Mouse (Mus musculus) heart, postnatal 0 days (tissue): ENCODE data around the gene Fam98a. TPM values are rescaled to one million over a fixed set of nuclear protein-coding genes. Genes with fewer than 3 reads are reported as not detected.

ENCODE experiments used
- ATAC-seq: fragments of 200-750 bp; cut with Nextera tagmentation; 2 replicates; pipeline ENCODE4 v1.8.0; 2017; ENCODE audit warnings: low read depth, moderate number of reproducible peaks, moderate library complexity; ENCODE audit not compliant: insufficient read depth
- DNase-seq: peaks from one replicate; pipeline ENCODE4 v3.0.0-alpha.2; 2016; ENCODE audit warnings: low spot score
- H3K27ac ChIP-seq: fragments of 300-500 bp; sonication (generic); 2 replicates; pipeline ENCODE4 v1.5.1; 2014; ENCODE audit warnings: low read depth, mild to moderate bottlenecking
- H3K27me3 ChIP-seq: fragments of 300-500 bp; sonication (generic); 2 replicates; pipeline ENCODE4 v1.6.1; 2014; ENCODE audit warnings: low read length, mixed read lengths; ENCODE audit not compliant: control insufficient read depth, insufficient read depth
- H3K36me3 ChIP-seq: fragments of 300-500 bp; sonication (generic); replicated peaks from 2 replicates; pipeline ENCODE4 v1.6.1; 2014; ENCODE audit warnings: low read length, mixed read lengths; ENCODE audit not compliant: control insufficient read depth, insufficient read depth
- H3K4me1 ChIP-seq: fragments of 300-500 bp; sonication (generic); 2 replicates; pipeline ENCODE4 v1.6.1; 2014; ENCODE audit warnings: antibody characterized with exemption; ENCODE audit not compliant: control insufficient read depth, insufficient read depth
- H3K4me2 ChIP-seq: fragments of 300-500 bp; sonication (generic); 2 replicates; pipeline ENCODE4 v1.6.1; 2014; ENCODE audit warnings: low read depth, mild to moderate bottlenecking, low read length, moderate library complexity
- H3K4me3 ChIP-seq: fragments of 300-500 bp; sonication (generic); 2 replicates; pipeline ENCODE4 v1.5.1; 2014; ENCODE audit warnings: low read depth, low read length
- H3K9ac ChIP-seq: fragments of 300-500 bp; sonication (generic); replicated peaks from 2 replicates; pipeline ENCODE4 v1.6.1; 2014; ENCODE audit warnings: low read depth, low read length, mixed read lengths
- H3K9me3 ChIP-seq: fragments of 300-500 bp; sonication (generic); replicated peaks from 2 replicates; pipeline ENCODE4 v1.6.1; 2016; ENCODE audit warnings: low read length; ENCODE audit not compliant: control insufficient read depth
- CTCF ChIP-seq: IDR thresholded peaks from 2 replicates; pipeline ENCODE4 v1.5.1; 2016; ENCODE audit warnings: antibody characterized with exemption, control low read depth, low read depth
- EP300 ChIP-seq: IDR thresholded peaks from 2 replicates; pipeline ENCODE4 v1.6.1; 2016; ENCODE audit warnings: antibody characterized with exemption, low read depth
- WGBS: fragments of 180-500 bp; shearing (Covaris S2); extraction: QIAGEN DNeasy Blood & Tissue Kit; methylation state at CpG from one replicate; pipeline ENCODE4 v1.1.7; 2014; 5-methylcytosine and 5-hydroxymethylcytosine counted together
- polyA plus RNA-seq: library from polyadenylated mRNA; unstranded; fragments of >200 nt; fragmentation: Nextera tagmentation; extraction: Ambion mirVana; gene quantifications from 2 replicates; pipeline ENCODE4 v1.2.1, GENCODE M21; 2015
- total RNA-seq: library from RNA; depleted of rRNA; stranded (reverse); fragments of >200 nt; gene quantifications from 2 replicates; pipeline ENCODE4 v1.2.3, GENCODE M21; 2014; ENCODE audit warnings: low replicate concordance

The Fam98a gene
- total and polyA plus RNA-seq, 2 experiments from 2014 or later, result 6.9 to 20.8 TPM

GRCm38 (mm10) chr17:75506708-75507641, 44.8 kb downstream of the Fam98a start:
- Histone ChIP-seq H3K4me3 (no peak overlapping the region), H3K36me3 (peaks cover 8% of the 10 kb centered on the region; the same call in 1 of the 2 replicates), H3K9ac (no peak overlapping the region), H3K9me3 (no peaks in the 10 kb centered on the region), H3K27me3 (no peaks in the 10 kb centered on the region), H3K27ac (no peak overlapping the region), H3K4me1 (no peaks in the 10 kb centered on the region), H3K4me2 (no peak overlapping the region)
- DNase-seq, result no peak
- TF ChIP-seq CTCF, result no peak
- TF ChIP-seq EP300, result no peak
- 78% methylated on average over 10 of the region's 10 CpGs for WGBS
- no peak for ATAC-seq

DNA sequence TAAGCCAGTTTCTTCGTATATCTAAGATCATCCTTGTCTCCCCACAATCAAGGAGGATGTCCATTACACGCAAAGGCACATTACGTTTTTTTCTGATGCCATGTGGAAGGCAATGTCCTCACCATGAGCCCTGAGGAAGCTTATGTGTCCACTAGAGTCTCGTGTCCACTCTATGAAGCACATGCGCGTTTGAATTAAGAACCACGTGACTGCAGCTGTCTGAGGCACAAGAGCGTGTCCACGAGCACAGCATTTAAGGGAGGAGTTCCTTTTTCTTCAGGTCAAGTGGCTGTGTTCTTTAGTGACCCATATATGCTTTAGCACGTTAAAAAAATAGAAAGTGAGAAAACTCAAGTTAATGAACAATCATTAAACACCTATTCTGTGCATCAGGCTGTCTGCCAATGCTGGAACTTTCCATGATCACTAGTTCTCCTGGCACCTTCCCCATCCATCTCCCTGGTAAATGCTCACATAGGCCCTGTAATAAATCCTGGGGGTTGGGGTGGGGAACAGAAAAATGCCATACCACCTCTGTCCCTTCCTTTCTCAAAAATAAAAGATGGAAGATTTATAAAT, 45.6 kb downstream of the Fam98a start:
- no peak for TF ChIP-seq CTCF
- no peak for TF ChIP-seq EP300
- H3K4me2 ChIP-seq, result no peak overlapping the region
- no peak overlapping the region for H3K9ac ChIP-seq
- ATAC-seq (no peak), DNase-seq (no peak)
- H3K4me1 ChIP-seq, result no peaks in the 10 kb centered on the region
- no peak overlapping the region for H3K27ac ChIP-seq
- H3K36me3 ChIP-seq, result peaks cover 8% of the 10 kb centered on the region; the same call in 1 of the 2 replicates
- 85% methylated on average over 10 of the region's 10 CpGs for WGBS
- no peaks in the 10 kb centered on the region for H3K27me3 ChIP-seq
- H3K9me3 ChIP-seq, result no peaks in the 10 kb centered on the region
- H3K4me3 ChIP-seq, result no peak overlapping the region

DNA sequence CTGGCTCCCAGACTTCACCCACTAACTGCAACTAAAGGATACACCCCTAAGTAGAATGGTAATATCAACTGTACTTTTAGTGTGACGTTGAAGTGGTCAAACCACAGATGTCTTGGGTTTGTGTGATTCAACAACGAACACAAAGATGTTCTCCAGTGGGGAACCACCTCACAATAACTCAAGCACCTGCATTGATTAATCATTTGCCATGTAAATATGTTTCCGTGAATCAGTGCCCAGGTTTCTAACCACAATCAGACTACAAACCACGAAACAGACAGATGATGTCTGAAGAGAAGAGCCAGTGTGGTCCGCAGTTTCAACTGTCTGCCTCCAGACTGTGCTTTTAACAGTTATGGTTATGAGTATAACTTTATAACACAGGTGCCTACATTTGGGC, 46.7 kb downstream of the Fam98a start:
- H3K27ac ChIP-seq, result no peak overlapping the region
- H3K36me3 ChIP-seq, result peaks cover 8% of the 10 kb centered on the region; the same call in 1 of the 2 replicates
- WGBS, result 88% methylated on average over 5 of the region's 5 CpGs
- no peaks in the 10 kb centered on the region for H3K4me1 ChIP-seq
- H3K9ac ChIP-seq, result no peak overlapping the region
- ATAC-seq (no peak), DNase-seq (no peak)
- no peak overlapping the region for H3K4me3 ChIP-seq
- H3K4me2 ChIP-seq, result no peak overlapping the region
- no peak for TF ChIP-seq EP300
- H3K27me3 ChIP-seq, result no peaks in the 10 kb centered on the region
- no peaks in the 10 kb centered on the region for H3K9me3 ChIP-seq

- H3K4me1 ChIP-seq, result peaks cover 5% of the 10 kb centered on the region
- no peaks in the 10 kb centered on the region for H3K27me3 ChIP-seq
- peaks cover 8% of the 10 kb centered on the region; the same call in 1 of the 2 replicates for H3K36me3 ChIP-seq
- ATAC-seq, result no peak
- no peak overlapping the region for H3K9ac ChIP-seq
- no peak overlapping the region for H3K27ac ChIP-seq
- H3K4me3 ChIP-seq, result no peak overlapping the region
- no peak for TF ChIP-seq CTCF
- no peak for TF ChIP-seq EP300
- WGBS, result 78% methylated on average over 3 of the region's 3 CpGs
- no peak overlapping the region for H3K4me2 ChIP-seq
- no peaks in the 10 kb centered on the region for H3K9me3 ChIP-seq
- DNase-seq, result no peak
Measured at GRCm38 (mm10) chr17:75503031-75503430, 48.7 kb downstream of the Fam98a start.

DNA sequence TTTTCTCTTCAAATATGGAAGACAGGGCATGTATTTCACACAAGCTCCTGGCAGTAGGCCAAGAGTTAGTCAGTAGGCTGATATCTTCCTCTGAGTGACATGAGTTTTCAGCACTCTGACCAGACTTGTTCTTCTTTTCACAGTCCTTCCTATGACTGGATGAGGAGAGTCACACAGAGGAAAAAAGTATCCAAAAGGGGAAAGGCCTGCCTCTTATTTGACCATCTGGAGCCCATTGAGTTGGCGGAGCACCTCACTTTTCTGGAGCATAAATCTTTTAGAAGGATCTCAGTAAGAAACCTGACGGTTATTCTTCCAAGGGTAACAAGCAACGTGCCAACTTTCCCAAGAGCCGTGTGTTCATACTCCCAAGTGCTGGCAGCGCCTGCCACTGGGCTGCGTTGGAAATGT, 53.5 kb downstream of the Fam98a start:
- Histone ChIP-seq H3K27ac (0 out of 2 replicates have a peak overlapping the region, but pooled peaks have one; percentile 38), H3K4me3 (no peak overlapping the region)
- ATAC-seq, result peak; percentile 62

More for the DNA sequence above, 53.5 kb downstream of the Fam98a start:
- H3K4me2 ChIP-seq, result no peak overlapping the region
- no peaks in the 10 kb centered on the region for H3K36me3 ChIP-seq
- no peaks in the 10 kb centered on the region for H3K27me3 ChIP-seq
- no peaks in the 10 kb centered on the region for H3K9me3 ChIP-seq
- no peak overlapping the region for H3K9ac ChIP-seq
- 28% methylated on average over 6 of the region's 6 CpGs for WGBS
- TF ChIP-seq EP300 (no peak), CTCF (no peak)
- peak; percentile 51 for DNase-seq
- peaks cover 5% of the 10 kb centered on the region for H3K4me1 ChIP-seq
